ENCODE assay signal across 19 mouse cellular contexts in genomic region chr10:40062812-40063211, GRCm38 (mm10). TPM values are rescaled to one million over a fixed set of nuclear protein-coding genes. Genes with fewer than 3 reads are reported as not detected.
DNase-seq lines count a peak whose midpoint lies in the region; ATAC-seq and TF ChIP-seq lines count a peak whose summit lies in the region.
"Had no signal": no experiment of that assay in that cellular context is flagged by ENCODE, and none has a peak within 500 bp of the region (broad histone marks: within the 10 kb centered on the region; RNA-seq: fewer than 3 reads in every experiment).

No protein-coding gene starts in this region.

- no peak for TF ChIP-seq POLR2A in kidney, adult 2 months (IDR thresholded peaks at IDR 0.05; ENCODE audit: low read depth, low read length)
- TF ChIP-seq POLR2A in liver, adult 2 months (IDR thresholded peaks at IDR 0.05; ENCODE audit: extremely low read depth, insufficient read depth, low read length) = no peak
- TF ChIP-seq POLR2A in small intestine, adult 2 months (IDR thresholded peaks at IDR 0.05; ENCODE audit: low read depth, low read length) = no peak

- peak overlapping the region; percentile 99 for H3K27ac ChIP-seq in kidney, adult 2 months (ENCODE audit: insufficient read depth, low read depth, low read length)
- H3K27ac ChIP-seq in liver, adult 2 months (replicated peaks; ENCODE audit: insufficient read depth, low read depth, low read length) = peak overlapping the region; percentile 95
- H3K27ac ChIP-seq in liver, embryonic 11.5 days (ENCODE audit: low read depth, low read length) = 0 out of 2 replicates have a peak overlapping the region, but pooled peaks have one; percentile 16
- peak overlapping the region; percentile 96 for H3K27ac ChIP-seq in small intestine, adult 2 months (ENCODE audit: insufficient read depth, low read depth, low read length)
- H3K27ac ChIP-seq: embryonic facial prominence, embryonic 13.5 days; limb, embryonic 15.5 days; neural tube, embryonic 13.5 days had no signal

- H3K79me2 ChIP-seq in liver, adult 2 months (ENCODE audit: control insufficient read depth, insufficient read depth, low read length) = peaks cover 3% of the 10 kb centered on the region; the same call in 1 of the 2 replicates

- ATAC-seq in liver, embryonic 11.5 days (replicated peaks; ENCODE audit: low FRiP score) = no peak
- ATAC-seq: forebrain, embryonic 14.5 days; hindbrain, embryonic 16.5 days had no signal

- 28% methylated on average over 6 of the region's 6 CpGs for WGBS in kidney, adult 2 months
- WGBS in liver, adult 2 months = 21% methylated on average over 6 of the region's 6 CpGs
- 77% methylated on average over 6 of the region's 6 CpGs for WGBS in liver, embryonic 11.5 days
- 29% methylated on average over 6 of the region's 6 CpGs for WGBS in small intestine, adult 2 months

- DNase-seq in kidney, adult 2 months = peak; percentile 76
- DNase-seq in kidney, adult 18-20 months = no peak
- peak; percentile 90 for DNase-seq in liver, adult 2 months (ENCODE audit: extremely low read depth, low read depth, low spot score)
- no peak for DNase-seq in liver
- DNase-seq in liver, embryonic 11.5 days (ENCODE audit: low spot score) = no peak
- DNase-seq in thymus, postnatal 4 days = no peak
- no peak for DNase-seq in urinary bladder, adult 2 months (ENCODE audit: low spot score)
- DNase-seq: cerebellum, adult 9-10 months; midbrain, embryonic 14.5 days; right cerebral cortex, adult 18-20 months; thymus, postnatal 25 days had no signal

- TF ChIP-seq CTCF in kidney, adult 2 months (conservative IDR thresholded peaks at IDR 0.05; ENCODE audit: insufficient read depth, insufficient read length, low read depth, low read length) = no peak
- no peak for TF ChIP-seq CTCF in liver, adult 2 months (IDR thresholded peaks at IDR 0.05; ENCODE audit: low read depth, low read length)
- TF ChIP-seq CTCF in small intestine, adult 2 months (IDR thresholded peaks at IDR 0.05; ENCODE audit: extremely low read depth, insufficient read length, insufficient replicate concordance, low read depth, low read length) = no peak

- no peak overlapping the region; the same call in 1 of the 2 replicates for H3K4me3 ChIP-seq in kidney, adult 2 months (ENCODE audit: insufficient read depth, low read depth, low read length)
- H3K4me3 ChIP-seq in liver, adult 2 months (ENCODE audit: insufficient read depth, low read depth, low read length) = no peak overlapping the region; the same call in 1 of the 2 replicates
- H3K4me3 ChIP-seq in liver, embryonic 11.5 days (ENCODE audit: low read depth, low read length) = no peak overlapping the region
- no peak overlapping the region for H3K4me3 ChIP-seq in small intestine, adult 2 months (ENCODE audit: low read depth, low read length)
- H3K4me3 ChIP-seq: embryonic facial prominence, embryonic 13.5 days; limb, embryonic 15.5 days; megakaryocyte, embryonic 14.5 days; neural tube, embryonic 13.5 days had no signal

- H3K4me2 ChIP-seq in liver, embryonic 11.5 days = no peak overlapping the region
- H3K4me2 ChIP-seq: embryonic facial prominence, embryonic 13.5 days; limb, embryonic 15.5 days; neural tube, embryonic 13.5 days had no signal

- H3K9ac ChIP-seq in liver, adult 2 months (ENCODE audit: low read depth, low read length) = peak overlapping the region; percentile 66
- no peak overlapping the region for H3K9ac ChIP-seq in liver, embryonic 11.5 days (ENCODE audit: low read depth, low read length)
- H3K9ac ChIP-seq: embryonic facial prominence, embryonic 13.5 days; limb, embryonic 15.5 days; neural tube, embryonic 13.5 days had no signal

- H3K27me3 ChIP-seq in kidney, adult 2 months (replicated peaks; ENCODE audit: control insufficient read depth, insufficient read depth, low read length) = no peaks in the 10 kb centered on the region
- no peaks in the 10 kb centered on the region for H3K27me3 ChIP-seq in liver, adult 2 months (ENCODE audit: control insufficient read depth, insufficient read depth, low read length)
- H3K27me3 ChIP-seq in liver, embryonic 11.5 days (replicated peaks; ENCODE audit: control insufficient read depth, insufficient read depth, low read length) = no peaks in the 10 kb centered on the region
- no peaks in the 10 kb centered on the region for H3K27me3 ChIP-seq in small intestine, adult 2 months (ENCODE audit: control insufficient read depth, insufficient read depth, low read length)
- H3K27me3 ChIP-seq: embryonic facial prominence, embryonic 13.5 days; limb, embryonic 15.5 days; megakaryocyte, embryonic 14.5 days; neural tube, embryonic 13.5 days had no signal

- no peaks in the 10 kb centered on the region for H3K36me3 ChIP-seq in kidney, adult 2 months (ENCODE audit: control insufficient read depth, insufficient read depth, low read length)
- no peaks in the 10 kb centered on the region for H3K36me3 ChIP-seq in liver, adult 2 months (ENCODE audit: control insufficient read depth, insufficient read depth, low read length)
- H3K36me3 ChIP-seq in liver, embryonic 11.5 days (ENCODE audit: control insufficient read depth, insufficient read depth, low read length) = no peaks in the 10 kb centered on the region
- H3K36me3 ChIP-seq in small intestine, adult 2 months (ENCODE audit: control insufficient read depth, insufficient read depth, low read length) = peaks cover 1% of the 10 kb centered on the region; the same call in 1 of the 2 replicates
- H3K36me3 ChIP-seq: embryonic facial prominence, embryonic 13.5 days; limb, embryonic 15.5 days; neural tube, embryonic 13.5 days had no signal

- peaks cover 51% of the 10 kb centered on the region for H3K4me1 ChIP-seq in kidney, adult 2 months (ENCODE audit: control insufficient read depth, insufficient read depth, low read length)
- H3K4me1 ChIP-seq in liver, adult 2 months (ENCODE audit: control insufficient read depth, insufficient read depth, low read length) = peaks cover 33% of the 10 kb centered on the region
- no peaks in the 10 kb centered on the region for H3K4me1 ChIP-seq in liver, embryonic 11.5 days (replicated peaks; ENCODE audit: control insufficient read depth, insufficient read depth, low read length)
- H3K4me1 ChIP-seq in small intestine, adult 2 months (ENCODE audit: control insufficient read depth, insufficient read depth, insufficient read length, low read length) = peaks cover 8% of the 10 kb centered on the region; the same call in 1 of the 2 replicates

- H3K9me3 ChIP-seq in liver, embryonic 11.5 days (ENCODE audit: control insufficient read depth, low read length) = no peaks in the 10 kb centered on the region
- H3K9me3 ChIP-seq: embryonic facial prominence, embryonic 13.5 days; limb, embryonic 15.5 days; megakaryocyte, embryonic 14.5 days; neural tube, embryonic 13.5 days had no signal

RNA-seq across cellular contexts. Expression of gene Mfsd4b1, which starts 37.7 kb away (rescaled TPM):
- polyA plus RNA-seq in kidney, adult 2 months (2012; rRNA removed) = 81.5 and 102 TPM in 2 replicates
- total RNA-seq in liver, adult 2 months (2014; rRNA removed) = 47.8 and 48.0 TPM in 2 replicates
- polyA plus RNA-seq in liver, adult 2 months (2012; rRNA removed) = 28.7 and 30.2 TPM in 2 replicates
- polyA plus RNA-seq in liver, embryonic 11.5 days (2014; fragmentation: Nextera tagmentation; extraction: Ambion mirVana) = 0.34 and 0.56 TPM in 2 replicates
- 0.05 TPM in 1 of 2 replicates, not detected in the other for polyA plus RNA-seq in small intestine, adult 2 months (2012; rRNA removed)
- polyA plus RNA-seq in urinary bladder, adult 2 months (2012; rRNA removed) = 0.30 and 0.44 TPM in 2 replicates
- total RNA-seq: hematopoietic stem cell, adult 5-6 weeks had no signal
- polyA plus RNA-seq: embryonic facial prominence, embryonic 13.5 days had no signal

Comparison
In these comparisons a context has a peak if more than half of its experiments do, and no peak if none do; other contexts are left out.
1. DNase-seq: peak in kidney, adult 2 months (single experiment) and liver, adult 2 months (single experiment); none in kidney, adult 18-20 months (single experiment), liver (single experiment), liver, embryonic 11.5 days (single experiment), thymus, postnatal 4 days (single experiment) and urinary bladder, adult 2 months (single experiment).
2. RNA of gene Mfsd4b1, which starts 37.7 kb away (polyA plus RNA-seq): 81.5 to 102 TPM in kidney, adult 2 months and 28.7 to 30.2 TPM in liver, adult 2 months; 0.34 to 0.56 TPM in liver, embryonic 11.5 days, 0.30 to 0.44 TPM in urinary bladder, adult 2 months and 0.05 TPM in small intestine, adult 2 months; every median in the first group is over 10 times any median in the second.
3. H3K27ac ChIP-seq: peak in every context shown above with its lines; median percentile 99 in kidney, adult 2 months; 96 in small intestine, adult 2 months; 95 in liver, adult 2 months; 16 in liver, embryonic 11.5 days.